Mouse (Mus musculus): ENCODE data around the gene Atf2. TPM values are rescaled to one million over a fixed set of nuclear protein-coding genes. Genes with fewer than 3 reads are reported as not detected.
"Not testable (repeated sequence)": the region's sequence is repeated elsewhere in the genome, so short reads cannot be mapped to it uniquely, and the experiment has no call there.

Gene Atf2
- polyA plus RNA-seq, 1 experiment from 2014 or later: 98.5 TPM

- Histone ChIP-seq H3K4me3 (no peak overlapping the region), H3K36me3 (no peaks in the 10 kb centered on the region), H3K9me3 (no peaks in the 10 kb centered on the region), H3K9ac (no peak overlapping the region), H3K4me1 (no peaks in the 10 kb centered on the region), H3K27me3 (replicated peaks) (no peaks in the 10 kb centered on the region), H3K4me2 (replicated peaks) (no peak overlapping the region), H3K27ac (no peak overlapping the region)
- WGBS: 83% methylated on average over 4 of the region's 4 CpGs
- ATAC-seq (ENCODE audit: low FRiP score, low read depth): no peak
These were observed 32.3 kb downstream of the Atf2 start for GRCm38 (mm10) chr2:73860046-73860624.

- ATAC-seq (ENCODE audit: low FRiP score, low read depth): no peak
- H3K27me3 ChIP-seq (replicated peaks): no peaks in the 10 kb centered on the region
- no peak overlapping the region for H3K9ac ChIP-seq
- H3K4me1 ChIP-seq: no peaks in the 10 kb centered on the region
- H3K4me3 ChIP-seq: no peak overlapping the region
- no peaks in the 10 kb centered on the region for H3K36me3 ChIP-seq
- no peak overlapping the region for H3K4me2 ChIP-seq (replicated peaks)
- H3K9me3 ChIP-seq: no peaks in the 10 kb centered on the region
- H3K27ac ChIP-seq: no peak overlapping the region
These were observed 35.1 kb downstream of the Atf2 start for GRCm38 (mm10) chr2:73857352-73857751.

DNA sequence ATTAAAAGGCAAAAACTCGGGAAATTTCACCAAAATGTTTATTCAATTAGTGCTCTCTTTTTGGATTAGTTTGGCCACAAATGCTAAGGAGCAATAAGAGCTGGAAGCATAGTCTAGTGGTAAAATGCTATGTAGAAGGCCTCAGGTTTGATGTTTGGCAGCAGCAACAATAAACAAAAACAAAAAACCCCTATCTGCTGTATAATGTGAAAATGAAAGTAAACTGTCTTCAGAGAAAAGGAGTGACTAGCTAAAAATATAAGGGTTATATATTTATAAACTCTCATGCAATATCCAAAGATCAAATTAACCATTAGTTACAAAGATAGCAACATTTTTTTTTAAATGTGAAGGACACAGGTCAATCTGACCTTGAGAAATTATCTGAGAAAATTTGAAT lies 36.2 kb downstream of the Atf2 start:
- Histone ChIP-seq H3K4me3 (no peak overlapping the region), H3K9ac (no peak overlapping the region), H3K27ac (no peak overlapping the region), H3K4me2 (replicated peaks) (no peak overlapping the region), H3K36me3 (no peaks in the 10 kb centered on the region), H3K27me3 (replicated peaks) (no peaks in the 10 kb centered on the region), H3K4me1 (no peaks in the 10 kb centered on the region), H3K9me3 (no peaks in the 10 kb centered on the region)
- no peak for ATAC-seq (ENCODE audit: low FRiP score, low read depth)
- 86% methylated on average over 1 of the region's 1 CpGs for WGBS

DNA sequence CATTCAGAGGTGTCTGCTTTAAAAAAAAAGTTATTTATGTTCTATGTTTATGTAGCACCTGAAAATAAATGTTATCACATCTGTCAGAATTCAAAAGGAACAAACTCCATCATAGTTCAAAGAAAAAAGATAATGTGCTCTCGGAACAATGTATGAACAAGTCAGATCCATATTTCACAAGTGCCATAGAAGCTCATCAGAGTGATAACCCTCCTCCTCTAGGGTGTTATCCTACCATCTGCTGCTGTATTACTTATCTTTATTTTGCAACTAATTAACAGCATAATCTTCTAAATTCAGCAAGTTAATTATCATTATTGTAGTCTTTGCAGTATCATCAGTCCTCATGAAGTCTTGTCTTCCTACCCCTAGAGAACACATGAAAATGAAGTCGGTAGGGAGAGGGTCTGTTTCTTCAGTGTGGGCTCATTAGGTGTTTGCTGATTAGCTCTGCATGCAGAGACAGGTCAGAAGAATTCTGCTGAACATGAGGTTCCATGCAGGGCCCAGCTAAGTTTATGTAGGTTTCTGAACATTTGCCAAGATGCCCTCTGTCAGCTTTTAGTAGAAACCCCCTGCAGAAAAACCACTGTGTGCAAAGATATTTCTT lies 57.9 kb downstream of the Atf2 start:
- 75% methylated on average over 2 of the region's 2 CpGs for WGBS
- no peak for ATAC-seq (ENCODE audit: low FRiP score, low read depth)

GRCm38 (mm10) chr2:73833284-73833683 lies 59.2 kb downstream of the Atf2 start:
- H3K4me2 ChIP-seq (replicated peaks): no peak overlapping the region
- no peaks in the 10 kb centered on the region for H3K27me3 ChIP-seq (replicated peaks)
- no peak overlapping the region for H3K27ac ChIP-seq
- H3K4me3 ChIP-seq: no peak overlapping the region
- no peaks in the 10 kb centered on the region for H3K4me1 ChIP-seq
- WGBS: 63% methylated on average over 1 of the region's 1 CpGs
- peaks cover 12% of the 10 kb centered on the region for H3K36me3 ChIP-seq
- H3K9ac ChIP-seq: no peak overlapping the region
- no peaks in the 10 kb centered on the region for H3K9me3 ChIP-seq
- no peak for ATAC-seq (ENCODE audit: low FRiP score, low read depth)

More for the DNA sequence above, 57.9 kb downstream of the Atf2 start:
- Histone ChIP-seq H3K4me2 (replicated peaks) (no peak overlapping the region), H3K27ac (no peak overlapping the region), H3K9ac (no peak overlapping the region), H3K4me1 (no peaks in the 10 kb centered on the region), H3K27me3 (replicated peaks) (no peaks in the 10 kb centered on the region), H3K36me3 (peaks cover 9% of the 10 kb centered on the region; the same call in 1 of the 2 replicates), H3K9me3 (no peaks in the 10 kb centered on the region), H3K4me3 (no peak overlapping the region)

DNA sequence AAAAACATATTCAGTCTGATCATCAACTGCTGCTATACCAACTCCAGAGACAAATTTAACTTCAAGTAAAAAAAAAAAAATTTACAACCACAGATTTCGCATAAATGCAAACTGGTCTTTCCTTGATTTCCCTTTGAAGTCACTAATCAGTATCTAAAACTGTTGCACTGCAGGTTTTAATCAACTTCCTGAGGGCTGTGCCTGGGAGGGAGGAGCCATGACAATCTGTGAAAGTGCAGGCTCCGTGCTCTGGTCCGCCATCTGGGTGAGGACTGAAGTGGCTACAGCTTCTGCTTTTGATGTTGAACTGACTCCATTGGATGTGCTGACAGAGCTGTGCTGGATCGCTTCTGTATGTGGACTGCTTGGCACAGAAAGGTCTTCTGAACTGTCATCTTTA lies 73.7 kb downstream of the Atf2 start:
- ATAC-seq (ENCODE audit: low FRiP score, low read depth): no peak
- Histone ChIP-seq H3K4me3 (no peak overlapping the region), H3K4me1 (no peaks in the 10 kb centered on the region), H3K9me3 (no peaks in the 10 kb centered on the region), H3K36me3 (peaks cover 14% of the 10 kb centered on the region), H3K27me3 (replicated peaks) (no peaks in the 10 kb centered on the region), H3K4me2 (replicated peaks) (no peak overlapping the region), H3K9ac (no peak overlapping the region), H3K27ac (no peak overlapping the region)
- 83% methylated on average over 4 of the region's 4 CpGs for WGBS

GRCm38 (mm10) chr2:73807609-73808008 lies 84.8 kb downstream of the Atf2 start:
- no peak overlapping the region for H3K9ac ChIP-seq
- no peak overlapping the region for H3K4me3 ChIP-seq
- H3K36me3 ChIP-seq: no peaks in the 10 kb centered on the region
- H3K9me3 ChIP-seq: no peaks in the 10 kb centered on the region
- no peaks in the 10 kb centered on the region for H3K4me1 ChIP-seq
- no peak for ATAC-seq (ENCODE audit: low FRiP score, low read depth)
- H3K27ac ChIP-seq: no peak overlapping the region
- no peaks in the 10 kb centered on the region; the same call in 1 of the 2 replicates for H3K27me3 ChIP-seq (replicated peaks)
- no peak overlapping the region for H3K4me2 ChIP-seq (replicated peaks)
- 90% methylated on average over 8 of the region's 8 CpGs for WGBS

GRCm38 (mm10) chr2:73800127-73800526 lies 92.3 kb downstream of the Atf2 start:
- H3K36me3 ChIP-seq; H3K27ac ChIP-seq; H3K9me3 ChIP-seq; H3K4me3 ChIP-seq; H3K9ac ChIP-seq; H3K4me1 ChIP-seq; H3K27me3 ChIP-seq (replicated peaks); H3K4me2 ChIP-seq (replicated peaks); ATAC-seq (ENCODE audit: low FRiP score, low read depth): not testable (repeated sequence)
- 90% methylated on average over 9 of the region's 9 CpGs for WGBS

- Histone ChIP-seq H3K36me3 (no peaks in the 10 kb centered on the region), H3K4me3 (no peak overlapping the region), H3K9ac (no peak overlapping the region), H3K4me2 (replicated peaks) (no peak overlapping the region), H3K27ac (no peak overlapping the region), H3K9me3 (no peaks in the 10 kb centered on the region), H3K4me1 (no peaks in the 10 kb centered on the region), H3K27me3 (replicated peaks) (no peaks in the 10 kb centered on the region)
- 73% methylated on average over 5 of the region's 5 CpGs for WGBS
- no peak for ATAC-seq (ENCODE audit: low FRiP score, low read depth)
These were observed 93.7 kb downstream of the Atf2 start for GRCm38 (mm10) chr2:73798786-73799185.

DNA sequence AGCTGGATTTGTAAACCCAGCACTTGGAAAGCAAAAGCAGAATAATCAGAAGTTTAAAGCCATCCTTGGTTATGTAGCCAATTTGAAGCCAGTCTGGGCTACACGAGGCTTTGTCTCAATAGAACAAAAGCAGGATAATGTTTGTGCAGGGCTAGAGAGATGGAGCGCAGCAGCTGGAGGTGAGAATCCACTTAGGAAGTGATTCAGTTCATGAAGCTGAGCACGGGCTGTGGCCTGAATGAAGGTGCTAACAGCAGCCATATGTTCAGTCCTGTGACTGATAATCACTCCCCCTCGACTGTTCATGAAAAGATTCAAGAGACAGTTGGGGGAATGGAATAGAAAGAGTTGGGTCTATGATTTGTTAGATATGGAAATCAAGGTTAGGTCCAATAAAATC lies 94.3 kb downstream of the Atf2 start:
- WGBS: 54% methylated on average over 4 of the region's 4 CpGs
- no peaks in the 10 kb centered on the region for H3K36me3 ChIP-seq
- H3K4me2 ChIP-seq (replicated peaks): no peak overlapping the region
- ATAC-seq (ENCODE audit: low FRiP score, low read depth): no peak
- no peaks in the 10 kb centered on the region for H3K27me3 ChIP-seq (replicated peaks)
- H3K4me1 ChIP-seq: no peaks in the 10 kb centered on the region
- no peak overlapping the region for H3K4me3 ChIP-seq
- H3K9me3 ChIP-seq: no peaks in the 10 kb centered on the region
- no peak overlapping the region for H3K9ac ChIP-seq
- no peak overlapping the region for H3K27ac ChIP-seq

DNA sequence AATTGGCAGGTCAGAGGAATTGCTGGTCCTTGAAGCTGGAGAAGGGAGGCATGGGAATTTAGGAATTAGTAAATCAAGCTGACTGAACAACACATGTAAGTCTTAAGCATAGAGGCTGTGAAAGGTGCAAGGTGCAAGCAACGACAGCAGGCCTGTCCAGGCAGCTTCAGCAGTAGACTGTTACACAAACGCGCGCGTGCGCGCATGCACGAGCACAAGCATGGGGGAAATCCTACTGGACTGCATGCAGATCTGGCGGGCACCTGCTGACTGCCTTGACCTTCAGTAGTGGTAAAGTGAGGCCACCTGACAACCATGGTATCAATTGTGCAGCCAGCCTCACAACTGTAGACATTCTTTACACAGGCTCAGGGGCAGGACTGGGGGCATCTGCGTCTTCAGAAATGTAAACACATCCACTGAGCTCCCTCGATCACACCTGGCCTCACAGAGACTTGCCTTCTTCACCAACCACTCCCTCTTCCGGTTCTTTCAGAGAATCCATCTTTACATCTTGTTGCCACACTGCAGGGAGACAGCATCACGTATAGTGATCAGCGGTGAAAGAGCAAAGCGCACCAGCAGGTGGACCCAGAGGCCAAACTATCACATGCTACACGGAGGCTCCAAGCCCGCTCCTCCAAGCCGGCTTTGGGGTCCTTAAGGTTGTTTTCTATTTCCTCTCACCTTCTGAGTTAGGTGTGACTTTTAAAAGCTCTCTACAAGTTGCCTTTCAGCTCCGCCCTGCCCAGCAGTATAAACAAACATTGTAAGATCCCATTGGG lies 100.4 kb downstream of the Atf2 start:
- Histone ChIP-seq H3K27ac (no peak overlapping the region), H3K27me3 (replicated peaks) (no peaks in the 10 kb centered on the region), H3K4me1 (no peaks in the 10 kb centered on the region), H3K9me3 (no peaks in the 10 kb centered on the region), H3K4me2 (replicated peaks) (no peak overlapping the region), H3K4me3 (no peak overlapping the region), H3K9ac (no peak overlapping the region), H3K36me3 (no peaks in the 10 kb centered on the region)
- WGBS: 57% methylated on average over 19 of the region's 19 CpGs
- no peak for ATAC-seq (ENCODE audit: low FRiP score, low read depth)

GRCm38 (mm10) chr2:73790332-73790731 lies 102.1 kb downstream of the Atf2 start:
- Histone ChIP-seq H3K9ac (no peak overlapping the region), H3K27ac (no peak overlapping the region), H3K4me1 (no peaks in the 10 kb centered on the region), H3K9me3 (no peaks in the 10 kb centered on the region), H3K4me3 (no peak overlapping the region), H3K4me2 (replicated peaks) (no peak overlapping the region), H3K36me3 (no peaks in the 10 kb centered on the region), H3K27me3 (replicated peaks) (no peaks in the 10 kb centered on the region)
- WGBS: 97% methylated on average over 2 of the region's 2 CpGs
- no peak for ATAC-seq (ENCODE audit: low FRiP score, low read depth)
